Mouse (Mus musculus): ENCODE measurements around the gene Ice2. TPM values are rescaled to one million over a fixed set of nuclear protein-coding genes. Genes with fewer than 3 reads are reported as not detected.

Gene Ice2
- total RNA-seq, 2 experiments from 2014 or later = 13.6 to 14.4 TPM

GRCm38 (mm10) chr9:69463046-69463445 lies 65.3 kb downstream of the Ice2 start:
- no peak for DNase-seq

- no peak for DNase-seq
Observed at GRCm38 (mm10) chr9:69464109-69464756, 66.5 kb downstream of the Ice2 start.

GRCm38 (mm10) chr9:69466098-69466497 lies 68.4 kb downstream of the Ice2 start:
- DNase-seq = no peak

- DNase-seq = no peak
Observed at GRCm38 (mm10) chr9:69467310-69467939, 69.7 kb downstream of the Ice2 start.

GRCm38 (mm10) chr9:69468991-69469390 lies 71.3 kb downstream of the Ice2 start:
- DNase-seq = no peak

GRCm38 (mm10) chr9:69470362-69470761 lies 72.7 kb downstream of the Ice2 start:
- DNase-seq = no peak

- DNase-seq = no peak
Observed at GRCm38 (mm10) chr9:69470921-69471320, 73.2 kb downstream of the Ice2 start.

- no peak for DNase-seq
Observed at GRCm38 (mm10) chr9:69472724-69473123, 75.0 kb downstream of the Ice2 start.

- DNase-seq = no peak
Observed at GRCm38 (mm10) chr9:69475873-69476272, 78.2 kb downstream of the Ice2 start.

- DNase-seq = no peak
Observed at GRCm38 (mm10) chr9:69477195-69477823, 79.6 kb downstream of the Ice2 start.

GRCm38 (mm10) chr9:69477824-69478222 lies 80.1 kb downstream of the Ice2 start:
- DNase-seq = no peak

GRCm38 (mm10) chr9:69480344-69480743 lies 82.6 kb downstream of the Ice2 start:
- peak; percentile 63 to 81 for DNase-seq

Small RNAs within 50 kb of the gene (microRNA-seq; reads per million reads assigned to microRNA genes)
- gene Mir3109 = 0 reads per million in 2 experiments

Other genes with a start within 250 kb of the Ice2 start
- gene Anxa2, start 55.7 kb downstream of the Ice2 start, total RNA-seq (2021) = 10 to 100 TPM in 1 of 2 experiments, 1 to 10 TPM in 1; 6.1 to 10.9 TPM

All from layer of hippocampus, postnatal 36 days (tissue).